Comparison of ENCODE assay signal across 28 mouse cellular contexts in genomic region chr1:135843519-135844262, GRCm38 (mm10). TPM values are rescaled to one million over a fixed set of nuclear protein-coding genes. Genes with fewer than 3 reads are reported as not detected.
DNase-seq lines count a peak whose midpoint lies in the region; ATAC-seq and TF ChIP-seq lines count a peak whose summit lies in the region.
"Had no signal": no experiment of that assay in that cellular context is flagged by ENCODE, and none has a peak within 500 bp of the region (broad histone marks: within the 10 kb centered on the region; RNA-seq: fewer than 3 reads in every experiment).

No protein-coding gene starts in this region.

- H3K79me2 ChIP-seq in heart, adult 2 months (replicated peaks; ENCODE audit: control insufficient read depth, insufficient read depth, low read length) = no peaks in the 10 kb centered on the region

- peak; percentile 48; the same call in 1 of the 2 replicates for TF ChIP-seq POLR2A in heart, adult 2 months (IDR thresholded peaks at IDR 0.05; ENCODE audit: insufficient read depth, low read depth, low read length)

- no peak overlapping the region for H3K4me2 ChIP-seq in midbrain, embryonic 11.5 days
- no peak overlapping the region for H3K4me2 ChIP-seq in midbrain, embryonic 13.5 days (replicated peaks)
- peak overlapping the region; percentile 32 for H3K4me2 ChIP-seq in heart, postnatal 0 days (ENCODE audit: low read depth, low read length)
- no peak overlapping the region for H3K4me2 ChIP-seq in hindbrain, embryonic 12.5 days (replicated peaks)
- H3K4me2 ChIP-seq: embryonic facial prominence, embryonic 12.5 days; forebrain, embryonic 15.5 days; hindbrain, embryonic 13.5 days; limb, embryonic 15.5 days; liver, embryonic 13.5 days; neural tube, embryonic 15.5 days; stomach, embryonic 15.5 days had no signal

- 69% methylated on average over 10 of the region's 10 CpGs for WGBS in heart, adult 2 months
- WGBS in midbrain, embryonic 11.5 days = 89% methylated on average over 10 of the region's 10 CpGs
- WGBS in midbrain, embryonic 13.5 days = 88% methylated on average over 10 of the region's 10 CpGs
- WGBS in heart, postnatal 0 days = 70% methylated on average over 10 of the region's 10 CpGs
- 88% methylated on average over 10 of the region's 10 CpGs for WGBS in hindbrain, embryonic 12.5 days

- H3K27ac ChIP-seq in heart, adult 2 months = peak overlapping the region; percentile 63
- H3K27ac ChIP-seq in midbrain, embryonic 11.5 days (ENCODE audit: low read depth, low read length) = no peak overlapping the region
- H3K27ac ChIP-seq in midbrain, embryonic 13.5 days = no peak overlapping the region
- peak overlapping the region; percentile 98 for H3K27ac ChIP-seq in heart, postnatal 0 days (ENCODE audit: low read depth)
- no peak overlapping the region for H3K27ac ChIP-seq in hindbrain, embryonic 12.5 days
- H3K27ac ChIP-seq: embryonic facial prominence, embryonic 12.5 days; forebrain, embryonic 15.5 days; gastrocnemius, adult 2 months; hindbrain, embryonic 13.5 days; kidney, postnatal 0 days; limb, embryonic 15.5 days; liver, embryonic 13.5 days; neural tube, embryonic 15.5 days; stomach, embryonic 15.5 days had no signal

- TF ChIP-seq EP300 in heart, adult 2 months (IDR thresholded peaks at IDR 0.05; ENCODE audit: insufficient read depth, low read depth, low read length) = no peak; the same call in 1 of the 2 replicates
- TF ChIP-seq EP300 in heart, postnatal 0 days (IDR thresholded peaks at IDR 0.05; ENCODE audit: low read depth) = no peak; the same call in 1 of the 2 replicates

- TF ChIP-seq CTCF in heart, adult 2 months (IDR thresholded peaks at IDR 0.05) = no peak
- TF ChIP-seq CTCF in heart, postnatal 0 days (IDR thresholded peaks at IDR 0.05; ENCODE audit: low read depth) = no peak

- H3K4me3 ChIP-seq in heart, adult 2 months = no peak overlapping the region; the same call in 1 of the 2 replicates
- no peak overlapping the region for H3K4me3 ChIP-seq in midbrain, embryonic 11.5 days (ENCODE audit: low read depth, low read length)
- no peak overlapping the region for H3K4me3 ChIP-seq in midbrain, embryonic 13.5 days (replicated peaks)
- H3K4me3 ChIP-seq in heart, postnatal 0 days (ENCODE audit: low read depth, low read length) = no peak overlapping the region
- H3K4me3 ChIP-seq in hindbrain, embryonic 12.5 days = no peak overlapping the region
- H3K4me3 ChIP-seq: embryonic facial prominence, embryonic 12.5 days; forebrain, embryonic 15.5 days; gastrocnemius, adult 2 months; hindbrain, embryonic 13.5 days; limb, embryonic 15.5 days; liver, embryonic 13.5 days; neural tube, embryonic 15.5 days; stomach, embryonic 15.5 days had no signal

- no peak for ATAC-seq in midbrain, embryonic 11.5 days (ENCODE audit: low FRiP score)
- ATAC-seq in midbrain, embryonic 13.5 days = no peak
- ATAC-seq in heart, postnatal 0 days (ENCODE audit: insufficient read depth, low read depth) = no peak; the same call in 1 of the 2 replicates
- ATAC-seq in hindbrain, embryonic 12.5 days (ENCODE audit: low FRiP score) = no peak
- ATAC-seq: CD4-positive, CD25-positive, alpha-beta regulatory T cell, adult 4 months; forebrain, embryonic 15.5 days; intestine, embryonic 16.5 days had no signal

- DNase-seq in heart, adult 2 months = no peak
- DNase-seq in heart, postnatal 25 days (ENCODE audit: low spot score) = no peak
- DNase-seq in midbrain, embryonic 11.5 days (ENCODE audit: low spot score, missing footprints) = peak; percentile 61
- DNase-seq in heart, postnatal 0 days (ENCODE audit: low spot score) = no peak
- DNase-seq in kidney, postnatal 25 days = no peak
- DNase-seq in spleen, adult 12 weeks (ENCODE audit: low spot score) = no peak
- DNase-seq: adrenal gland, postnatal 25 days; cerebellum, adult 18-20 months; cerebellum, postnatal 10 days; gastrocnemius, adult 2 months; gastrocnemius, postnatal 36 days; kidney, adult 8-10 months; layer of hippocampus, postnatal 36 days; left cerebral cortex, postnatal 4 days; liver, embryonic 13.5 days; retina, postnatal 1 day; right cerebral cortex, postnatal 14 days had no signal

- intact Hi-C loops in heart, adult 2 months (cut with DNase I) = no loop called here
- intact Hi-C loops in heart, postnatal 25 days (cut with DNase I) = no loop called here

- H3K4me1 ChIP-seq in heart, adult 2 months (ENCODE audit: control insufficient read depth, insufficient read depth, low read length) = peaks cover 10% of the 10 kb centered on the region
- no peaks in the 10 kb centered on the region for H3K4me1 ChIP-seq in midbrain, embryonic 11.5 days (ENCODE audit: control insufficient read depth, insufficient read depth, low read length)
- H3K4me1 ChIP-seq in midbrain, embryonic 13.5 days (replicated peaks) = no peaks in the 10 kb centered on the region
- peaks cover 42% of the 10 kb centered on the region for H3K4me1 ChIP-seq in heart, postnatal 0 days (ENCODE audit: control insufficient read depth, insufficient read depth)
- H3K4me1 ChIP-seq in hindbrain, embryonic 12.5 days = no peaks in the 10 kb centered on the region
- H3K4me1 ChIP-seq: forebrain, embryonic 15.5 days; stomach, embryonic 15.5 days had no signal

- no peaks in the 10 kb centered on the region for H3K9me3 ChIP-seq in midbrain, embryonic 11.5 days (ENCODE audit: control insufficient read depth, low read length)
- H3K9me3 ChIP-seq in midbrain, embryonic 13.5 days = no peaks in the 10 kb centered on the region
- H3K9me3 ChIP-seq in heart, postnatal 0 days (replicated peaks; ENCODE audit: control insufficient read depth, low read length) = no peaks in the 10 kb centered on the region
- H3K9me3 ChIP-seq in hindbrain, embryonic 12.5 days (replicated peaks) = no peaks in the 10 kb centered on the region
- H3K9me3 ChIP-seq: embryonic facial prominence, embryonic 12.5 days; forebrain, embryonic 15.5 days; hindbrain, embryonic 13.5 days; limb, embryonic 15.5 days; liver, embryonic 13.5 days; neural tube, embryonic 15.5 days; stomach, embryonic 15.5 days had no signal

- H3K36me3 ChIP-seq in heart, adult 2 months (ENCODE audit: control insufficient read depth, insufficient read depth, low read length) = peaks cover 8% of the 10 kb centered on the region
- H3K36me3 ChIP-seq in midbrain, embryonic 11.5 days (ENCODE audit: control insufficient read depth, insufficient read depth, low read length) = no peaks in the 10 kb centered on the region
- no peaks in the 10 kb centered on the region for H3K36me3 ChIP-seq in midbrain, embryonic 13.5 days
- H3K36me3 ChIP-seq in heart, postnatal 0 days (replicated peaks; ENCODE audit: control insufficient read depth, insufficient read depth, low read length) = peaks cover 78% of the 10 kb centered on the region
- no peaks in the 10 kb centered on the region for H3K36me3 ChIP-seq in hindbrain, embryonic 12.5 days
- H3K36me3 ChIP-seq: embryonic facial prominence, embryonic 12.5 days; forebrain, embryonic 15.5 days; hindbrain, embryonic 13.5 days; limb, embryonic 15.5 days; liver, embryonic 13.5 days; neural tube, embryonic 15.5 days; stomach, embryonic 15.5 days had no signal

- peak overlapping the region; percentile 0; the same call in 1 of the 2 replicates for H3K9ac ChIP-seq in heart, adult 2 months (ENCODE audit: low read depth, low read length)
- H3K9ac ChIP-seq in midbrain, embryonic 11.5 days (ENCODE audit: low read length) = no peak overlapping the region
- H3K9ac ChIP-seq in midbrain, embryonic 13.5 days (replicated peaks) = no peak overlapping the region
- H3K9ac ChIP-seq in heart, postnatal 0 days (replicated peaks; ENCODE audit: low read depth, low read length) = peak overlapping the region; percentile 3; the same call in 1 of the 2 replicates
- H3K9ac ChIP-seq in hindbrain, embryonic 12.5 days = no peak overlapping the region
- H3K9ac ChIP-seq: embryonic facial prominence, embryonic 12.5 days; forebrain, embryonic 15.5 days; hindbrain, embryonic 13.5 days; limb, embryonic 15.5 days; liver, embryonic 13.5 days; neural tube, embryonic 15.5 days; stomach, embryonic 15.5 days had no signal

- no peaks in the 10 kb centered on the region for H3K27me3 ChIP-seq in heart, adult 2 months (ENCODE audit: control insufficient read depth, insufficient read depth, low read length)
- no peaks in the 10 kb centered on the region for H3K27me3 ChIP-seq in midbrain, embryonic 11.5 days (ENCODE audit: control insufficient read depth, insufficient read depth, low read length)
- no peaks in the 10 kb centered on the region for H3K27me3 ChIP-seq in midbrain, embryonic 13.5 days
- no peaks in the 10 kb centered on the region for H3K27me3 ChIP-seq in heart, postnatal 0 days (ENCODE audit: control insufficient read depth, insufficient read depth, low read length)
- H3K27me3 ChIP-seq in hindbrain, embryonic 12.5 days = no peaks in the 10 kb centered on the region
- H3K27me3 ChIP-seq: embryonic facial prominence, embryonic 12.5 days; forebrain, embryonic 15.5 days; hindbrain, embryonic 13.5 days; limb, embryonic 15.5 days; neural tube, embryonic 15.5 days; stomach, embryonic 15.5 days had no signal

RNA-seq across cellular contexts. Expression of gene Tnnt2, which starts 7.5 kb away (rescaled TPM):
- 1,000 to 10,000 TPM; 8,290 to 9,301 TPM for total RNA-seq in heart, adult 2 months (2021)
- polyA plus RNA-seq in heart, adult 2 months (2012; rRNA removed) = 3,392 and 4,661 TPM in 2 replicates
- 1,000 to 10,000 TPM; 8,717 to 8,772 TPM for total RNA-seq in heart, postnatal 25 days (2021)
- polyA plus RNA-seq in midbrain, embryonic 11.5 days (2014; fragmentation: Nextera tagmentation; extraction: Ambion mirVana) = 0.82 and 0.92 TPM in 2 replicates
- 0.26 and 0.55 TPM in 2 replicates for polyA plus RNA-seq in midbrain, embryonic 13.5 days (2015; fragmentation: Nextera tagmentation; extraction: Ambion mirVana)
- 1,865 and 1,929 TPM in 2 replicates for total RNA-seq in heart, postnatal 0 days (2014; rRNA removed; ENCODE audit: low replicate concordance)
- 13,184 and 14,025 TPM in 2 replicates for polyA plus RNA-seq in heart, postnatal 0 days (2015; fragmentation: Nextera tagmentation; extraction: Ambion mirVana)
- 5.1 and 18.5 TPM in 2 replicates for polyA plus RNA-seq in hindbrain, embryonic 12.5 days (2016; fragmentation: Nextera tagmentation; extraction: Ambion mirVana)

RNA-seq across cellular contexts. Expression of gene Lad1, which starts 25.3 kb away (rescaled TPM):
- 1 to 10 TPM; 7.2 to 7.3 TPM for total RNA-seq in heart, adult 2 months (2021)
- polyA plus RNA-seq in heart, adult 2 months (2012; rRNA removed) = 13.2 and 16.2 TPM in 2 replicates
- 1 to 10 TPM; 5.6 to 6.0 TPM for total RNA-seq in heart, postnatal 25 days (2021)
- 0.36 and 0.37 TPM in 2 replicates for polyA plus RNA-seq in midbrain, embryonic 11.5 days (2014; fragmentation: Nextera tagmentation; extraction: Ambion mirVana)
- polyA plus RNA-seq in midbrain, embryonic 13.5 days (2015; fragmentation: Nextera tagmentation; extraction: Ambion mirVana) = 0.36 and 0.37 TPM in 2 replicates
- 4.4 and 32.9 TPM in 2 replicates for total RNA-seq in heart, postnatal 0 days (2014; rRNA removed; ENCODE audit: low replicate concordance)
- polyA plus RNA-seq in heart, postnatal 0 days (2015; fragmentation: Nextera tagmentation; extraction: Ambion mirVana) = 9.1 and 11.1 TPM in 2 replicates
- 1.1 and 3.5 TPM in 2 replicates for polyA plus RNA-seq in hindbrain, embryonic 12.5 days (2016; fragmentation: Nextera tagmentation; extraction: Ambion mirVana)
- total RNA-seq: adrenal gland, postnatal 25 days; gastrocnemius, adult 2 months; gastrocnemius, postnatal 36 days had no signal

Comparison
In these comparisons a context has a peak if more than half of its experiments do, and no peak if none do; other contexts are left out.
1. H3K27ac ChIP-seq: peak in heart, adult 2 months (single experiment) and heart, postnatal 0 days (single experiment); none in midbrain, embryonic 11.5 days (single experiment), midbrain, embryonic 13.5 days (single experiment) and hindbrain, embryonic 12.5 days (single experiment).
2. H3K9ac ChIP-seq: peak in heart, adult 2 months (single experiment) and heart, postnatal 0 days (single experiment); none in midbrain, embryonic 11.5 days (single experiment), midbrain, embryonic 13.5 days (single experiment) and hindbrain, embryonic 12.5 days (single experiment).
3. RNA of gene Tnnt2, which starts 7.5 kb away (polyA plus RNA-seq): 13,184 to 14,025 TPM in heart, postnatal 0 days and 3,392 to 4,661 TPM in heart, adult 2 months; 5.1 to 18.5 TPM in hindbrain, embryonic 12.5 days, 0.82 to 0.92 TPM in midbrain, embryonic 11.5 days and 0.26 to 0.55 TPM in midbrain, embryonic 13.5 days; every median in the first group is over 100 times any median in the second.